Mouse (Mus musculus) bone marrow macrophage, adult 2 months (primary cell): ENCODE data around the gene Dnajc9. TPM values are rescaled to one million over a fixed set of nuclear protein-coding genes. Genes with fewer than 3 reads are reported as not detected.

Experiments
- H3K27ac ChIP-seq: 2 replicates; pipeline ENCODE4 v1.5.1; 2012; ENCODE audit warnings: low read depth, low read length; ENCODE audit not compliant: insufficient read depth
- H3K4me1 ChIP-seq: 2 replicates; pipeline ENCODE4 v1.6.1; 2012; ENCODE audit warnings: low read length; ENCODE audit not compliant: control insufficient read depth, insufficient read depth
- H3K4me3 ChIP-seq: 2 replicates; pipeline ENCODE4 v1.5.1; 2012; ENCODE audit warnings: mild to moderate bottlenecking, low read length, moderate library complexity; ENCODE audit not compliant: insufficient read depth
- CTCF ChIP-seq: IDR thresholded peaks from 2 replicates; pipeline ENCODE4 v1.5.1; 2012; ENCODE audit warnings: low read depth, mild to moderate bottlenecking, low read length, moderate library complexity
- POLR2A ChIP-seq: IDR thresholded peaks from 2 replicates; pipeline ENCODE4 v1.6.1; 2012; ENCODE audit warnings: mild to moderate bottlenecking, low read depth, low read length, borderline replicate concordance
- polyA plus RNA-seq: library from polyadenylated mRNA; stranded (reverse); fragments of >200 nt; gene quantifications from 2 replicates; pipeline ENCODE4 v1.2.4, GENCODE M21; 2012; ENCODE audit not compliant: missing spikeins, insufficient read depth, insufficient read length

The Dnajc9 gene
- polyA plus RNA-seq, 1 experiment, result 49.4 TPM

DNA sequence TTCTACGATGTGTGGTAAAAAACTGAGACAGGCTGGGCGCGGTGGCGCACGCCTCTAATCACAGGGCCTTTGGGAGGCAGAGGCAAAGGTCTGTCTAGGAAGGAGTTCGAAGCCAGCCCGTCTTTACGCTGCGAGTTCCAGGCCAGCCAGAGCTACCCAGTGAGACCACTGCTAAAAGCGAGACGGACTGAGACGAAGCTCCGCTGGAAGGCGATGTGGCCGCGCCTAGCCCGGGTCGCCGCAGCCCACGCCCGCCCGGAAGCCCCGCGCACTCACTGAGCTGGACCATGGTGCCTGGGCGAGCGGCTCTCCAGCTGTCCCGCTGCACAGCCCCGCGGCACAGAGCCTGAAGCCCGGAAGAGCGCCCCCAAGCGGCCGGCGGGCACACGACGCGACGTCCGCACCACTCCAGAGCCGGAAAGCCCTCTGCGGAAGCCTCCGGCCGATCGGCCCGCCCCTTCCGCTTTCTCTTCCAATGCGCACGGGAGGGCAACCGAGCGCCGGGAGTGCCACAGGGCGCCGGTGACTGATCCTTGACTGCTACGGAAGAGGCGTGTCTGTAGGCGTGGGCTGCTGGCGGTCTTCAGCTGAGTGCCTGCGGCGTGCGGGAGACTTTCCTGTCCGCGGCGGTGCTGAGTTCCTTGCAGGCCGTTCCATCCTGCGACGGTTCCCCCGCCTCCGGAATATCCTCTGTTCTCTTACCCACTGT, 4.6 kb upstream of the Dnajc9 start, which contains the start of gene Mrps16:
Gene Mrps16 (minus strand): TSS at position 430 of the 709 bp plus-strand sequence.
- Histone ChIP-seq H3K27ac (peak within 1 kb of the TSS; percentile 71), H3K4me3 (peak within 1 kb of the TSS; percentile 79), H3K4me1 (peaks cover 7% of the 10 kb centered on the region)
- no peak for TF ChIP-seq POLR2A
- TF ChIP-seq CTCF, result peak; percentile 44

DNA sequence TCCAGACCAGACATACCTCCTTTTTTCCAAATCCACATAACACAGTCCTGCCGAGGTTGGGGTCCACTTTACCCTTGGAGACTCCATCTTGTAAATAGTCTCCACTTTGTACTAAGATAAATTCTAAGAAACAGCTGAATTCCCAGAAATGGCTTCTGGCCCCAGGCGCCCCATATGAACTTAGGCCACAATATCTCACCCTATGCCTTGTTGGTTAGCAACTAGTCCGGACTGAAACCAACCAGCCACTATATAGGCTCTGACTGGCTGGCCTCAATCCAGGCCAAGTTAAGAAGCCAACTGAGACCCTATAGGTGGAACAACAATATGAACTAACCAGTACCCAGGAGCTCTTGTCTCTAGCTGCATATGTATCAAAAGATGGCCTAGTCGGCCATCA, 3.6 kb upstream of the Dnajc9 start:
- peaks cover 11% of the 10 kb centered on the region for H3K4me1 ChIP-seq
- no peak for TF ChIP-seq CTCF
- TF ChIP-seq POLR2A, result no peak
- H3K27ac ChIP-seq, result no peak overlapping the region
- no peak overlapping the region for H3K4me3 ChIP-seq

DNA sequence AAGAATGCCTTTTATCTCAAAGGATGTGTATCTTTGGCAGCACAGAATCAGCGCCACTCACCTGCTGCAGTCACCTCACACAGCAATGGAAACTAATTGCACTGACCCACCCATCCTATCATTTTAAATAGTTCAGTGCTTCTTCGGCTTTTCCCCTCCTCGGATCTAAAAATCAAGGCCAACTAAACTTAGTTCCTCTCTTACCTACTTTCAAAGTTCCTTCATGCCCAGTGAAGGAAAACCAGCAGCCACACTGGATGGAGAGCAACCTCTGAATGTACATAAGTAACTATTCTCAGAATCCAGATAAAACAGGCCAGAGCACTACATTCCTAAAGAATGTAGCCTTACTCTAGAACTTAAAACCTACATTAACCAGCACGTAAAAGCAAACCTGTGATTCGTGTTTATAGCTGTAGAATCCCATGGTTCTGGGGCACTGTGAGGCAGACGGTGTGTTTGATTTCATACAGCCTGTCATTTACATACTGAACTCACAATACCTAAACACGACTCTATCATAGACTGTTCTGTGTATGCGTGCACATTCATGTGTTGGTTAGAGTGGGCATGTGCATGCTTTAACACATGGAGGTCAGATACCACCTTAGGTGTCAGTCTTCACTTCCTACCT, 853 bp upstream of the Dnajc9 start:
- no peak for TF ChIP-seq CTCF
- no peak for TF ChIP-seq POLR2A
- Histone ChIP-seq H3K4me3 (peak overlapping the region; percentile 76), H3K27ac (no peak overlapping the region), H3K4me1 (peaks cover 20% of the 10 kb centered on the region)

DNA sequence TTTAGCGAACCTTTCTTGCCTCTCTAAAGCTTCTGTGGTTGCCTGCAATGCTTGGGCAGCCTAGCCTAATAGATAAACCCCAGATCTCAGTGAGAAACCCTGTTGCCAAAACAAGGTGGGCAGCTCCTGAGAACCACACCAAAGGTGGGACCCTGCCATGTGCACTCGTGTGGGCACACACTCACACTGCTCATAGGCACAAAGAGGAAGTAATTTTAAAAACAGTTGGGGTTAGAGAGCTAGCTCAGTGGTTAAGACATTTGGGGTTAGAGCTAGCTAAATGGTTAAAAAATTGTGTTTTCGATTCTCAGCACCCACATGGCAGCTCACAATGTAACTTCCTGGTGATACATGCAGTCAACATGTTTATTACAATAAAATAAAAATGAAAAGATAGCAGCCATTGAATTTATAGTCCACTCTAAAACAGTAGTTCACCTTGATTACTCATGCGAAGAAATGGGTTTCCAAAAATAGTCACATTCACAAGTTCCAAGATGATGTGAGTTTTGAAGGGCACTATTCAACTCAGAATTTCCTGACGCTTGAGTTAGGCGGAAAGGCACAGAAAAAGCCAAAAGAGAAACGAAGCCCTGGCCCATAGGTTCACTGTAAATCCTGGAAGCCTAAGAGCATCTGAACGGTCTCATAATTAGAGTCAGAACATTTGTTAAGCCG, 8.8 kb downstream of the Dnajc9 start:
- TF ChIP-seq CTCF (no peak), POLR2A (no peak)
- no peak overlapping the region for H3K27ac ChIP-seq

DNA sequence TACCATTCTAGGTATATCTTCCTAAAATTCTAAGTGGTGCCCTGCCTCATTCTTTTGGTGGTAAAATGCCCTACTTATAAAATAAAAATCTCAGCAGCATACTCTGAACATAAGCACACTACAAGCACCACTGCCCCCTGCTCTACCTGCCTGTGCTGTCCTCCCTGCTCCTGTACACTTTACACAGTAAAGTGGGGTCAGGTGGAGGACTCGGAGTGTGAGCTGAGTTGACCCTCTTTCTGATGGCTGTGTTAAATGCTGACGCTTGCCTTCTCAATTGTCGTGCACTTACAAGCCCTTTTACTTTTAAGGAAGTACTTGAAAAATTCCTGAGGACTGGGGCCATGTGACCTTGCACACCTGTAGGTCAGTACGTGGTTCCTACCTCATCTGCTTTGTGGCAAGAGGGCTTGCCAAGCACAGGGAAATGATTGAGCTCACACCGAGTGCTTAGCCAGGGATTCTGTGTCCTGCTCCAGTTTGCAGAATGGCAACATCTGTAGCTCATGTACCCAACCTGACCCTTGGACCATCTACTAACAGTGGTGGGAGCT, 9.5 kb downstream of the Dnajc9 start:
- Histone ChIP-seq H3K27ac (no peak overlapping the region), H3K4me3 (no peak overlapping the region)
- TF ChIP-seq CTCF, result no peak
- TF ChIP-seq POLR2A, result no peak

More for the DNA sequence above, 8.8 kb downstream of the Dnajc9 start:
- H3K4me3 ChIP-seq, result no peak overlapping the region
- peaks cover 11% of the 10 kb centered on the region for H3K4me1 ChIP-seq

DNA sequence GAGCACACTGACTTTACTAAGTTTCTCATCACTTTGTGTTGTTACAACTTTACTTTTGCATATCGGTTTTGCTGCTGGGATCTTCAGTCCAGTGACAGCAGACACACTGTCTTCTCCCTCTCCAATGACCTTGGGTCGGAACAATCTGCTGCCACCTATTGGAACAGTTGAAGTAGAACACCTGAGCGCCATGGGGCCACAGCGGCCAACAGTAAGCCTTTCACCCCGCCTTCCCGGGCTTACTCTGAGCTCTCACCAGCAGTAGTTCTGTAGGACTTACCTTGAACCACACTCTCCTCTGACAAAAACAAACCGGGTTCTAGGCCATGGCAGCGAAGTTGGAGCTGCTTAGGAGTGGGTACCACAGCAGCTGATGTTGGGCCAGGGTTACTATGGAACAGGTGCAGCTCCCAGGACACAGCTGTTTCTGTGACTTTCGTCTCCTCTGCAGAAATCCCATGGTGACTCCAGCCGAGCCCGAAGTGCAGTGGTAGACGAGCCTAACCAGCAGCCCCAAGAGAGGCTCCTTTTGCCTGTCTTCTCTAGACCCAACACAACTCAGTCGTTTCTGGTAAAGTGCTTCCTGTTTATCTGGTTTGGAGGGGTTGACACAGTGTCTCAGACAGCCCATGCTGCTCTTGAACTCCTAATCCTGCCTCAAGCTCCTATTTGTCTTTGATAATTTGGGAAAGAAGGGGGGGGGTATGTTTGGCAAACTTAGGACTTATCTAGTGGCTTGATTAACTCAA, 10.2 kb downstream of the Dnajc9 start:
- H3K4me3 ChIP-seq, result no peak overlapping the region
- TF ChIP-seq POLR2A (no peak), CTCF (no peak)
- H3K27ac ChIP-seq, result no peak overlapping the region

More for the DNA sequence above, 9.5 kb downstream of the Dnajc9 start:
- H3K4me1 ChIP-seq, result peaks cover 11% of the 10 kb centered on the region

DNA sequence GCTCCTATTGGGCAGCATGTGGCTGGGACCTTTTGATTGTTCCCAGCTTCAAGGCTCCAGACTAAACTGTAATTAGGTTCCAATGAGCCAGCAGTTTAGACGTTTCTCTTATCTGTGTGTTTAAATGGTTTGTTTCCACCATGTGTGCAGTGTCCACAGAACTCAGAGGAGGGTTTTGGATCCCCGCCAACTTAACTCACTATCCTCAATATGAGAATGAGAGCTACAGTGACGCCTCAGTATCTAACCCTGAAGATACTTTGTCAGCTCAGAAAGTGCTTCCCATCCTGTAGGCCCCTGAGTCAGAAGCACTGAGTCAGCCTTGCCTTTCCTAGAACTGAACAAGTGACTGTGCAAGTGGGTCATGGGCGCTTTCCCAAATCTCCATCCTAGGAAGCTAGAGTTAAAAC, 11.6 kb downstream of the Dnajc9 start:
- Histone ChIP-seq H3K27ac (no peak overlapping the region), H3K4me3 (no peak overlapping the region), H3K4me1 (peaks cover 14% of the 10 kb centered on the region)
- no peak for TF ChIP-seq CTCF
- TF ChIP-seq POLR2A, result no peak

More for the DNA sequence above, 10.2 kb downstream of the Dnajc9 start:
- H3K4me1 ChIP-seq, result peaks cover 11% of the 10 kb centered on the region

DNA sequence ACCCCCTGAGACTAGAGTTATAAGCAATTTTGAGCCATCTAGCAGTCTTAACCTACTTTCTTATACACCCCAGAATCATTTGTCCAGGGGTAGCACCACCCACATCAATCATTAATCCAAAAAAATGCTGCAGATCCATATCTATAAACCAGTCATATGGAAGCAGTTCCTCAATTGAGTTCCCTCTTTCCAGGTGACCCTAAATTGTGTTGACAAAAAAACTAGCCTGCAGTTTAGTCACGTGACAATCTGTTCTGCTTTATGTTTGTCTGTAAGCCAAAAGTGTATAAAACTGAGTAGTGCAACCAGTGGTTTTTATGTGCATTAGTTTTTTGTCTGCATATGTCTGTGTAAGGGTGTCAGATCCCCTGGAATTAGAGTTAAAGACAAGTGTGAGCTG, 16.9 kb downstream of the Dnajc9 start:
- Histone ChIP-seq H3K4me1 (peaks cover 18% of the 10 kb centered on the region), H3K4me3 (no peak overlapping the region)

DNA sequence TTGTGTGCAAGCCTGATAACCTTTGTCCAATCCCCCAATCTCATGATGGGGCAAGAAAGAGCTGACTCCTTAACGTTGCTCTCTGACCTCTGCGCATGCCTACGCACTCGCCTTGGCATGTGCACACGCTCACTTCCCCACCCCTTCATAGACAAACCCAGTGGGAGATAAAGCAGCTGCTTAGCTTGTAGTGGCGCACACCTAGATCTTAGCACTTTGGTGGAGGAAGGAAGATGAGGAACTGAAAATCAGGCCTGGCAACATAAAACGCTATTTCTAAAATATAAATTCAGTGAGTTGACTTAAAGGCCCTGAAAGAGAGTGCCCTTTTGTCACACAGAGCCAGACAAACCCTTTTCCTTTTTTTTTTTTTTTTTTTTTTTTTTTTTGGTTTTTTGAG, 17.9 kb downstream of the Dnajc9 start:
- Histone ChIP-seq H3K4me3 (no peak overlapping the region), H3K27ac (0 out of 2 replicates have a peak overlapping the region, but pooled peaks have one; percentile 0), H3K4me1 (peaks cover 18% of the 10 kb centered on the region)
- TF ChIP-seq CTCF (no peak), POLR2A (no peak)

More for the DNA sequence above, 16.9 kb downstream of the Dnajc9 start:
- TF ChIP-seq CTCF, result no peak
- no peak for TF ChIP-seq POLR2A
- peak overlapping the region; percentile 41 for H3K27ac ChIP-seq
